14 mouse cellular contexts compared by ENCODE assay signal in the genomic region with DNA sequence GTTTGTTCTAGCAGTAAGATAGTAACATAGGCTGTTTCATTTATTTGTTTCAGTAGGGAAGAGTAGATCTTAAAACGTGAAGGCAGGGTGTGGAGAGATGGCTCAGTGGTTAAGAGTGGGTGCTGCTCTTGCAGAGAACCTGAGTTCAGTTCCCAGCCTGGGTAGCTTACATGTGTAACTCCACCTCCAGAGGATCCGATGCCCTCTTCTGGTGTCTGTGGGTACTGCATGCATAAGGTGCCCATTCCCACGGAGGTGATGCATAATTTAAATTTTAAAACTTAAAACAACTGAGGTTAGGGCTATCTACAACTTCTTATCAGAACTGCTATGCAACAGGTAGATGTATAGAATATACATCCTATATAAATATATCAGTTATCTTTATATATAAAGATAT. TPM values are rescaled to one million over a fixed set of nuclear protein-coding genes. Genes with fewer than 3 reads are reported as not detected.
DNase-seq lines count a peak whose midpoint lies in the region; TF ChIP-seq lines count a peak whose summit lies in the region.
"Had no signal": no experiment of that assay in that cellular context is flagged by ENCODE, and none has a peak within 500 bp of the region (broad histone marks: within the 10 kb centered on the region; RNA-seq: fewer than 3 reads in every experiment).

No protein-coding gene starts in this region.

- no peak for TF ChIP-seq POLR2A in testis, adult 2 months (IDR thresholded peaks at IDR 0.05; ENCODE audit: control insufficient read depth, low read depth, low read length)

- peak; percentile 33 for TF ChIP-seq CTCF in left cerebral cortex, adult 2 months (IDR thresholded peaks at IDR 0.05)
- peak; percentile 61; the same call in 1 of the 2 replicates for TF ChIP-seq CTCF in testis, adult 2 months (IDR thresholded peaks at IDR 0.05; ENCODE audit: control insufficient read depth, insufficient read depth, insufficient replicate concordance, low read depth, low read length)

- H3K27me3 ChIP-seq in testis, adult 2 months (ENCODE audit: control insufficient read depth, insufficient read depth, low read length) = no peaks in the 10 kb centered on the region
- H3K27me3 ChIP-seq: hindbrain, embryonic 13.5 days; limb, embryonic 12.5 days had no signal

- H3K4me1 ChIP-seq in testis, adult 2 months (ENCODE audit: control insufficient read depth, insufficient read depth, low read length) = no peaks in the 10 kb centered on the region
- H3K4me1 ChIP-seq: midbrain, embryonic 10.5 days had no signal

- intact Hi-C loops in left cerebral cortex, adult 2 months (cut with DNase I) = no loop called here
- intact Hi-C loops in left cerebral cortex, postnatal 4 days (cut with DNase I) = no loop called here

- peak; percentile 10 for DNase-seq in embryo, embryonic 10.5 days (ENCODE audit: low spot score)
- no peak for DNase-seq in embryo, embryonic 9.5 days (ENCODE audit: extremely low spot score)
- no peak for DNase-seq in left cerebral cortex, adult 2 months (ENCODE audit: extremely low spot score in 1 of 2, low spot score in 2 of 2)
- DNase-seq in left cerebral cortex, postnatal 4 days = no peak
- DNase-seq in testis, postnatal 10 days (ENCODE audit: low spot score) = no peak
- peak; percentile 23 for DNase-seq in testis, postnatal 14 days (ENCODE audit: low spot score)
- DNase-seq in adrenal gland, adult 2 months = no peak
- DNase-seq: cerebellum, adult 11-12 months; right cerebral cortex, postnatal 4 days; thymus, postnatal 36 days had no signal

- H3K27ac ChIP-seq in left cerebral cortex, adult 2 months = no peak overlapping the region
- H3K27ac ChIP-seq in testis, adult 2 months (ENCODE audit: control insufficient read depth, insufficient read depth, low read depth, low read length) = no peak overlapping the region
- H3K27ac ChIP-seq: hindbrain, embryonic 13.5 days; limb, embryonic 12.5 days; midbrain, embryonic 10.5 days had no signal

- no peaks in the 10 kb centered on the region for H3K36me3 ChIP-seq in testis, adult 2 months (ENCODE audit: control insufficient read depth, insufficient read depth, low read length)
- H3K36me3 ChIP-seq: hindbrain, embryonic 13.5 days; limb, embryonic 12.5 days; midbrain, embryonic 10.5 days had no signal

- no peak overlapping the region for H3K4me3 ChIP-seq in left cerebral cortex, adult 2 months
- no peak overlapping the region for H3K4me3 ChIP-seq in testis, adult 2 months (ENCODE audit: control insufficient read depth, low read depth, low read length)
- H3K4me3 ChIP-seq: hindbrain, embryonic 13.5 days; limb, embryonic 12.5 days; midbrain, embryonic 10.5 days had no signal

RNA-seq across cellular contexts. Expression of gene Tmem132d, which starts 40.5 kb away (rescaled TPM):
- total RNA-seq in left cerebral cortex, adult 2 months (2021) = 10 to 100 TPM; 57.7 to 59.9 TPM
- total RNA-seq in left cerebral cortex, postnatal 4 days (2021) = 10 to 100 TPM in 1 of 2 experiments, 1 to 10 TPM in 1; 6.3 to 10.0 TPM
- 0.04 TPM in 2 replicates for polyA plus RNA-seq in testis, adult 2 months (2012; rRNA removed)
- total RNA-seq in adrenal gland, adult 2 months (2021) = under 1 TPM; 0.03 to 0.06 TPM
- polyA plus RNA-seq in adrenal gland, adult 2 months (2012; rRNA removed) = 0.01 and 0.02 TPM in 2 replicates

Comparison
In these comparisons a context has a peak if more than half of its experiments do, and no peak if none do; other contexts are left out.
1. DNase-seq: peak in embryo, embryonic 10.5 days (single experiment) and testis, postnatal 14 days (single experiment); none in embryo, embryonic 9.5 days (single experiment), left cerebral cortex, adult 2 months (0 of 2), left cerebral cortex, postnatal 4 days (single experiment), testis, postnatal 10 days (single experiment) and adrenal gland, adult 2 months (single experiment).
2. RNA of gene Tmem132d, which starts 40.5 kb away (total RNA-seq): 57.7 to 59.9 TPM in left cerebral cortex, adult 2 months and 6.3 to 10.0 TPM in left cerebral cortex, postnatal 4 days; 0.03 to 0.06 TPM in adrenal gland, adult 2 months; every median in the first group is over 4 times any median in the second.